Mouse (Mus musculus) cerebellum, adult 9-10 months (tissue): ENCODE measurements at regions not wholly inside any gene's neighbourhood (a gene's known extent, or its start where the extent isn't known, plus 50 kb on each side); places are given as distances from the start of the nearest gene placed in this dataset.

Source experiments
- DNase-seq: peaks from one replicate; pipeline ENCODE4 v3.0.0; 2022

DNA sequence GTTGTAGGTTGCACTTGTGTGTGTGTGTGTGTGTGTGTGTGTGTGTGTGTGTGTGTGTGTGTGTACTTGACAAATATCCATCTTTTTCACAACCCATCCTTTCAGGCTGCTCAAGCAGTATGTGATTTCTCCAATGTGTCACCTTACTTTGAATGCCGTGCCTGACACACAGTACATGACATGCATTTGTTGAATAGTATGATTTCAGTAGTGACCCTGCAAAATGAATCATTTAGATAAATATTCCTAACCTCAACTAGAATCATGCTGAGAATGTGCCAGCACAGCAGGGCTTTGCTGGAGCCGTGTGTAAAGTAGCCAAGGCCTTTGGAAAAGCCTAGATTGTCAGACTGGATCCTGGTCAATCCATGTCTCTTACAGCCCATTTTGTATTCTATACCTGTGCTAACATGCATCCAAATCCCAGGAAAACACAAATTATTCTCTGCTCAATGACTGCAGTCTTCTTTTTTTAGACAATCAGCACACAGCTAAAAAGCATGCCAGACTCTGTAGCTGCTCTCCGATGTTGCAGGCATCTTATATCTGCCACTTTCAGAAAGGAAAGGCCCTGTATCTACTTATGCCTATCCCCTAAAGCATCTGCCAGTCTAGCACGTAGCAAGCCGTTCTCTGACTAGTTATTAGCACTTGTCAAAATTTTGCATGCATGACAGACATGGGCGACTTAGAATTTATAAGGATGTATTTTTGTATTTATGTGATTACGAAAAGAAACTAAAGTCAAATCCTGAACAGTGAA is 60.0 kb upstream of the Gpr141 start:
- DNase-seq: no peak

DNA sequence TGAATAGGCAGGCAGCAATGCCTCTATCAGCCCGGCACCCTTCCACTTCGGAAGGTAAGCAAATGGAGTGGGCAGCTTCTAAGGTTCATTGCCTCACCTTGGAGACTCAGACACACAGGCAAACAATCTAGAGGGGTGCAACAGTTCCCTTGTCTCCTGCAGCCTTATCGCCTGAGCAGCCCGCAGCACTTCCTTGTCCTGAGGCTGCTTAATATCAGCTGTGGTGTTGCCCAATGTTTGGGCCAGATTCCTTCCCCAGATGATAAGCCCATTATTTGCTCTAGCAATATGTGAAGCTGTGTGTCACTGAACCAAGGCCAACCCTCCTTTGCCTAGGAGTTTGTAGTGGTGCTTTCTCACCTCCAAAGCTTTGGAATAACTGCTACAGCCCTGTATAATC is 58.8 kb upstream of the Gpr141 start:
- DNase-seq: no peak

DNA sequence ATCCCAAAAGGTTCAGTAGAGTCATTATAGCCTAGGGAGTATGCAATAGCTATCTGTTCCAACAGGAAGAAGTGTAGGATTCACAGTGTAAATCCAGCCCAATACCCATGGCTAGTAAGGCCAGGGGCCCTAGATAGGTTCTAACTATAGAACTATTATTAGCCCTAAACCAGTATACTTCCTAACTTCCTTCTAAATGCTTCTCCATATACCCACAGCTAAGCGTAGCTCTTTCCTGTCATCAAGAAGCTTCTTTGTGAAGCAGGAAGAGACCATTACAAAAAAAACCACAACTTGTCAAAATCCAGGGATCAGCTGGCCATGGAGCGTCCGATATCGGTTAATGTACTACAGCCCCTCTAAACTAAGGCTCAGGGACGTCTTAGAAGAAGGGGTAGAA is 57.7 kb upstream of the Gpr141 start:
- DNase-seq: no peak

DNA sequence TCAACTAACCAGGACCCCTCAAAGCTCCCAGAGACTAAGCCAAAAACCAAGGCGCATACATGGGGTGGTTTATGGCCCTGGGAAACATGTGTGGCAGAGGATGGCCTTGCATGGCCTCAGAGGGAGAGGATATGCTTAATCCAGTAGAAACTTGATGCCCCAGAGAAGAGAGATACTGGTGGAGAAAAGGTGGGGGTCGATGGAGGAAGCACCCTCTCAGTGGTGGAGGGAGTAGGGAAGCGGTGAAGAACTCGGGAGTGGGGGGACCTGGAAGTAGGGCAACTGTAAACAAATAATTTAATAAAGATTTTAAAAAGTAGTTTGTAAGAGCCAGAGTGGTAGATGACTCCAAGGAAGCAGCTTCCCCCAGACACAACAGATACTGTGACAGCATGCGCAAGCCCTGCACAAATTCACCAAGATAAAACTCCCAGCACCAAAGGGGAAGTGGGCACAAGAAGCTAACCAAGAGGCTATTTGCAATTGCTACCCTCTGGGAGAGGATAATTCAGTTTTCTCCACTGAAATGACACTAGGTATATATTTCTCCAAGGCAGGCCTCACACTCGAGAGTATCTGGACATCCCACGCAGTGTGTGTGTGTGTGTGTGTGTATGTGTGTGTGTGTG is 50.7 kb upstream of the Gpr141 start:
- no peak for DNase-seq
